Mouse (Mus musculus) neural tube, embryonic 14.5 days (tissue): Measurements from ENCODE around the gene Insig1. TPM values are rescaled to one million over a fixed set of nuclear protein-coding genes. Genes with fewer than 3 reads are reported as not detected.
A peak's percentile ranks its signal among the peaks of the same experiment; 100 is the strongest.

Source experiments
- ATAC-seq: fragments of 200-750 bp; cut with Nextera tagmentation; 2 replicates; pipeline ENCODE4 v1.8.0; 2017; ENCODE audit warnings: low read depth, mild to moderate bottlenecking, moderate TSS enrichment, moderate library complexity
- H3K27ac ChIP-seq: fragments of 300-500 bp; sonication (generic); 2 replicates; pipeline ENCODE4 v1.5.1; 2014; ENCODE audit warnings: low read depth, mild to moderate bottlenecking, control low read depth, low read length, moderate library complexity, mixed read lengths
- H3K27me3 ChIP-seq: fragments of 300-500 bp; sonication (generic); 2 replicates; pipeline ENCODE4 v1.6.1; 2014; ENCODE audit warnings: low read length; ENCODE audit not compliant: control insufficient read depth, insufficient read depth
- H3K36me3 ChIP-seq: fragments of 300-500 bp; sonication (generic); 2 replicates; pipeline ENCODE4 v1.6.1; 2014; ENCODE audit warnings: low read length, mixed read lengths; ENCODE audit not compliant: control insufficient read depth, insufficient read depth
- H3K4me1 ChIP-seq: fragments of 300-500 bp; sonication (generic); 2 replicates; pipeline ENCODE4 v1.6.1; 2014; ENCODE audit warnings: low read length; ENCODE audit not compliant: control insufficient read depth, insufficient read depth
- H3K4me2 ChIP-seq: fragments of 300-500 bp; sonication (generic); 2 replicates; pipeline ENCODE4 v1.6.1; 2014; ENCODE audit warnings: mild to moderate bottlenecking, low read depth, low read length, control low read depth
- H3K4me3 ChIP-seq: fragments of 300-500 bp; sonication (generic); 2 replicates; pipeline ENCODE4 v1.5.1; 2014; ENCODE audit warnings: low read depth, low read length, control low read depth, mixed read lengths
- H3K9ac ChIP-seq: fragments of 300-500 bp; sonication (generic); replicated peaks from 2 replicates; pipeline ENCODE4 v1.6.1; 2014; ENCODE audit warnings: low read depth, mild to moderate bottlenecking, control low read depth, low read length, mixed read lengths
- H3K9me3 ChIP-seq: fragments of 300-500 bp; sonication (generic); 2 replicates; pipeline ENCODE4 v1.6.1; 2016; ENCODE audit warnings: low read length; ENCODE audit not compliant: control insufficient read depth
- WGBS: fragments of 180-500 bp; shearing (Covaris S2); extraction: QIAGEN DNeasy Blood & Tissue Kit; methylation state at CpG from one replicate; pipeline ENCODE4 v1.1.7; 2014; 5-methylcytosine and 5-hydroxymethylcytosine counted together
- polyA plus RNA-seq: library from polyadenylated mRNA; unstranded; fragments of >200 nt; fragmentation: Nextera tagmentation; extraction: Ambion mirVana; gene quantifications from 2 replicates; pipeline ENCODE4 v1.2.1, GENCODE M21; 2014

Insig1 gene
- polyA plus RNA-seq, result 72.7 and 78.9 TPM in 2 replicates

DNA sequence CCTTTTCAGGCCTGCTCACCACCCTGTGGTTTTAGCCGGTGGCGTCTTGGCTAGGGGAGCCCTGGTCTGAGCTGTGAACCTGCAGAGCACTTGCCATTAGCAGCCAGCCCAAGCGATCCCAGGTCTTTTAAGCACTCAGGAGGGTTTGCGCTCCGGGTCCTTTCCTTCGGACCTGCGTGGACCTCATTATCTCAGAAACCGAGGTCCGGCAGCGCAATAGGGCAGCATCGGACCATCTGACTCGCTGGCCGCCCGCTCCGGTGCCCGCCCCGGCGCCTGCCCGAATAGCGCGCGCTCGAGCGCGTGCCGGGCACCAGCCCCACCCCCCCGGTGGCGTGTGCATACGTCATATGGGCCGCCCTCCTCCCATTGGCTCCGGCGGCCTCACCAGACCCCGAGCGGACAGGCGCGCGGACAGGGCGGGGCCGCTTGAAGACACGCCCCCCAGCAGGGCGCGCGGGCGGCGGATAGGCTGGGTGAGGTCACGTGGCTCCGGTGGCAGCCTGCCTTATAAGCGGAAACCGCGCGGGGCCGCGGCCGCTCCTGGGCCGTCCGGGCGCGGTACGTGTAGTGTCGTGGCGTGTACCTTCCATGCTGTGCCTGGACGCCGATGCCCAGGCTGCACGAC lies at the start of gene Insig1:
TSS of gene Insig1 (plus strand) at position 536 of the 628 bp plus-strand sequence.
- peaks cover 23% of the 10 kb centered on the region for H3K4me1 ChIP-seq
- H3K27me3 ChIP-seq, result no peaks in the 10 kb centered on the region
- WGBS, result under 1% methylated on average over 61 of the region's 64 CpGs
- H3K4me2 ChIP-seq, result peak within 1 kb of the TSS; percentile 94
- no peaks in the 10 kb centered on the region for H3K9me3 ChIP-seq
- H3K9ac ChIP-seq, result peak within 1 kb of the TSS; percentile 74
- H3K27ac ChIP-seq, result peak within 1 kb of the TSS; percentile 97
- H3K4me3 ChIP-seq, result peak within 1 kb of the TSS; percentile 78
- H3K36me3 ChIP-seq, result peaks cover 15% of the 10 kb centered on the region; the same call in 1 of the 2 replicates
- ATAC-seq, result peak; percentile 93

DNA sequence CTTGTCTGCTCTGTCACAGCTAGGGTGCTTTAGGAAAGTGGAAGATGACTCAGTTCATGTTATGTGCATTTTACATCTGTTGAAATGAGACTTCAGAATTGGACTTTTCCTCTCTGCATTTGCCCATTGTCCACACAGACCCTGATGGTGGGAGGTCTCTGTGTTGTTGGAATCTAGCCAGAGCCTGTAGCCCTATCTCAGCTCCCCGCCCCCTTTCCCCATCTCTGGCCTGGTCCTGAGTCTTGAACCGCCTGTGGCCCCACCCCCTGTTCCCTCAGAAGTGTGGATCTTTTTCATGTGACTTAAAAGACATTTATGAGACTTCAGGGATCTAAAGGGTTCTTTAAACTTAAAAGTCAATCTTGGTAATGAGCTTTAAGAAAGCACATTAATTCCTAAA lies 47.7 kb upstream of the Insig1 start:
- H3K9me3 ChIP-seq, result no peaks in the 10 kb centered on the region
- 58% methylated on average over 2 of the region's 2 CpGs for WGBS
- H3K4me3 ChIP-seq, result no peak overlapping the region
- no peaks in the 10 kb centered on the region for H3K36me3 ChIP-seq
- ATAC-seq, result no peak
- no peak overlapping the region for H3K27ac ChIP-seq
- no peaks in the 10 kb centered on the region for H3K4me1 ChIP-seq
- H3K9ac ChIP-seq, result no peak overlapping the region
- no peak overlapping the region for H3K4me2 ChIP-seq
- no peaks in the 10 kb centered on the region for H3K27me3 ChIP-seq

DNA sequence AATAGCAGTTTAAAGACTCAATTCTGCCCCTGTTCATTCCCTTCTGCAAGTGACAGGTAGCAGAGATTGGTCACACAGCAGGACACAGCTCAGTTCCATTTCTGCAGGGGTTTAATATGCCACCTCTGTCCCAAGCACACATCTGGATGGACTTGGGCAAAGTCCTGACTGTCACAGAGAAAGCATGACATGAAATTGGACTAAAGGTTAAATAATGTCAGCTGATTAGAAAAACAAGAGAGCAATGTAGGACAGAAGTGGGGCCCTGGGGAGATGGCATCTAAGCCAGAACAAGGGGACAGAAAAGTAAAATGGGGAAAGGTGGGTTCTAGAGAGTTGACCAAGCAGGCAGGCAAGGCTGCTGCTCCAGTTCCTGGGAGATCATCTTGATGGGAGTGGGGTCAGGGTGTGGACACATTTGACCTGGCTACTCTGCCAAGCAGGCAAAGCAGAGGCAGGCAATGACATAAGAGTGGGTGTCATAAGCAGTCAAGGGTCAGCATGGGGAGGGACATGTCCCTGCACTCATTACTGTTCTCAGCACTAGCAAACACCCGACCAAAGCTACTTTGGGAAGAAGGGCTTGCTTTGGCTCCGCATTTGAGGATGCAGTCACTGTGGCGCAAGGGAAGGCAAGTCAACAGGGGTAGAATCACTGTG lies 39.5 kb upstream of the Insig1 start:
- no peak for ATAC-seq

DNA sequence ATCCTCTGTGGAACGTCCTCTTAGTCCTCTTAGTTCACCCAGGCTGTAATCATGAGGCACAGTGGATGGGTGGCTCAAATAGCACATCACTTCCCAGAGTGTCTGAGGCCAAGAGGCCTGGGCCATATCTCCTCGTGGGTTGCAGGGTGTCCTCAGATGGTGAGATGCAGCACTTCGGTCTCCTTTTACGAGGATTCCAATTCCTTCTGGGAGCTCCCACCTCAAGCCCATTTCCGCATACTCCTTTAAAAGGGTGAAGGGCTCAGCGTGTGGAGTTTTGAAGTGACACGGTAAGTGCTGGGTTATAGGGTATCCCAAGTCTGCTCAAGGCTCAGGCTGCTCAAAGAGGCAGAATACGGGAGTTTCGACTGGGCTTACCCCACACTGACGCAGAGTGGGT lies 38.3 kb upstream of the Insig1 start:
- no peaks in the 10 kb centered on the region for H3K27me3 ChIP-seq
- H3K4me1 ChIP-seq, result no peaks in the 10 kb centered on the region
- H3K4me3 ChIP-seq, result no peak overlapping the region
- 88% methylated on average over 10 of the region's 10 CpGs for WGBS
- no peak overlapping the region for H3K4me2 ChIP-seq
- ATAC-seq, result no peak
- H3K9ac ChIP-seq, result no peak overlapping the region
- H3K9me3 ChIP-seq, result no peaks in the 10 kb centered on the region
- H3K27ac ChIP-seq, result no peak overlapping the region
- H3K36me3 ChIP-seq, result no peaks in the 10 kb centered on the region

More for the DNA sequence above, 39.5 kb upstream of the Insig1 start:
- no peak overlapping the region for H3K4me3 ChIP-seq
- H3K36me3 ChIP-seq, result no peaks in the 10 kb centered on the region
- H3K27ac ChIP-seq, result no peak overlapping the region
- H3K9ac ChIP-seq, result no peak overlapping the region
- 87% methylated on average over 3 of the region's 3 CpGs for WGBS
- no peaks in the 10 kb centered on the region for H3K9me3 ChIP-seq
- no peak overlapping the region for H3K4me2 ChIP-seq
- no peaks in the 10 kb centered on the region for H3K27me3 ChIP-seq
- no peaks in the 10 kb centered on the region for H3K4me1 ChIP-seq

DNA sequence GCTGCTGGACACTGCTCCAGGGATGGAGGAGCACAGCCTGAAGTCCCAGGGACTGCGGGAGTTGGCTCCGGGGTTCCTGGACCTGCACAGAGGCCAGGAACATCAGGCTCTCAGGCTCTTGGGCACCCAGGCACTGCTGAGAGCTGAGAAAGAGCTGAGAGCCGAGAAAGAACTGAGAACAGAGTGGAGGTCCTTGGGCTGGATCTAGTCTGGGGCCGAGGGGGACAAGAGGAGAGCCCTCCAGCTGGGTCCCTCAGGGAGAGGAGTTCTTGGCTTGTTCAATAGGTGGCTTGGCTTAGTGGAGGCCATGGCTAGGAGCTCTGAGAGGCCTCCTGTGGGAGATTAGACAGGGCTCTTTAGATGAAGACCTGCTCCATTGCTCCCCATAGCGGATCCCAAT lies 37.9 kb upstream of the Insig1 start:
- no peak overlapping the region for H3K4me3 ChIP-seq
- H3K9me3 ChIP-seq, result no peaks in the 10 kb centered on the region
- H3K4me2 ChIP-seq, result no peak overlapping the region
- H3K27ac ChIP-seq, result no peak overlapping the region
- H3K4me1 ChIP-seq, result no peaks in the 10 kb centered on the region
- ATAC-seq, result no peak
- H3K9ac ChIP-seq, result no peak overlapping the region
- no peaks in the 10 kb centered on the region for H3K27me3 ChIP-seq
- no peaks in the 10 kb centered on the region for H3K36me3 ChIP-seq
- 87% methylated on average over 5 of the region's 5 CpGs for WGBS

DNA sequence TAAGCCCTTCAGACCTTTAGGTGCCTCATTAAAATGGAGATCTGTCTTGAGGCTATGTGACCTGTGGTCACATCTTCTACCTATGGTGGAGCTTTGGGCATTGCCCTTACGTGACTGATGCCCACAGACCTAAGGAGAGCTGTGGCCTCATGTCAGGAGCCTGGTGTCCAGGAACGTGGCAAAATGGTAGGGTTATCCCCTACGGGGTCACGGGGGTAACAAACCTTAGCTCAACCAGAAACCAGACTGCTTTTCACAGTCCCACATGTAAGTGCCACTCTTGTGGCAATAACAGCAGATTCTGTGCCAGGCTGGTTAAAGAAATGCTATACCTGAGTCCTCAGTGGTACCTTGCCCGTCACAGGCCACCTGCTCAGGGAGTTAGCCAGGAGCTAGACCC lies 37.3 kb upstream of the Insig1 start:
- H3K27me3 ChIP-seq, result no peaks in the 10 kb centered on the region
- no peak overlapping the region for H3K9ac ChIP-seq
- WGBS, result 85% methylated on average over 5 of the region's 5 CpGs
- H3K4me1 ChIP-seq, result no peaks in the 10 kb centered on the region
- no peak overlapping the region for H3K4me2 ChIP-seq
- H3K36me3 ChIP-seq, result no peaks in the 10 kb centered on the region
- no peaks in the 10 kb centered on the region for H3K9me3 ChIP-seq
- no peak overlapping the region for H3K27ac ChIP-seq
- no peak overlapping the region for H3K4me3 ChIP-seq
- no peak for ATAC-seq

DNA sequence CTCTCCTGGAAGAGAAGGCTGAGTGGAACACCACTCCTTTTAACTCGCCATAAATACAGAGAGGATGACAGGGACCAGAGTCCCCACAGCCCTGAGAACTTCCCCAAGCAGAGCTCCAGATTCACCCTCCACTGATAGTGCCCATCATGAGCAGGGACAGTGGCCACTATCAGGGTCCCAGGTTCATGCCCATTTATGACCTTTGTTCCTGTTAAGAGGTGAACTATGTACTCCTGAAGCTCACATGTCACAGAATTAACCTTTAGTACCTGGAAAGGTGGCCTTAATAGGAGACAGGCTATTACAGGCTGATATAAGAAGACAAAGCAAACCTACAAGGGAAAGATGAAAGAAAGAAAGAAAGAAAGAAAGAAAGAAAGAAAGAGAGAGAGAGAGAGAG lies 35.2 kb upstream of the Insig1 start:
- 86% methylated on average over 1 of the region's 1 CpGs for WGBS
- Histone ChIP-seq H3K27me3 (no peaks in the 10 kb centered on the region), H3K4me3 (no peak overlapping the region), H3K27ac (no peak overlapping the region), H3K4me1 (no peaks in the 10 kb centered on the region), H3K9me3 (no peaks in the 10 kb centered on the region), H3K4me2 (no peak overlapping the region), H3K36me3 (no peaks in the 10 kb centered on the region), H3K9ac (no peak overlapping the region)
- ATAC-seq, result no peak

DNA sequence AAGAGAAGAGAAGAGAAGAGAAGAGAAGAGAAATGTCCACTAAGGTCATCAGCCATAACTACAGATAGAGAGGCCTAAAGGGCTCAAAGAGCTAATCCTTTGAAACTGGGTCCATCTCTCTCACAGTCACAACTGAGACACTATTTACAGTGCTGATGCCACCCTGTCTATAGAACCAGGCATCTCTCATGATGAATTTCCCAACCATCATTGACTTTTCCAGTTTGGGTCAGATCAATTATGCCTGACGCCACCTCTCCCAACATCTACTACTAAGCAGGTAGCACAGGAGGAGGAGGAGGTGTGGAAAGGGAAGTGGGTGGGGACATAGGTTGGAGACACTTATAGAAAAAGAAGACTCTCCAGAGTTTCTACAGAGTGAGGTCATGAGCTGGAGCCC lies 34.6 kb upstream of the Insig1 start:
- Histone ChIP-seq H3K27ac (no peak overlapping the region), H3K4me1 (no peaks in the 10 kb centered on the region), H3K27me3 (no peaks in the 10 kb centered on the region), H3K36me3 (no peaks in the 10 kb centered on the region), H3K4me2 (no peak overlapping the region), H3K9me3 (no peaks in the 10 kb centered on the region), H3K9ac (no peak overlapping the region), H3K4me3 (no peak overlapping the region)
- ATAC-seq, result no peak
- WGBS, result 100% methylated on average over 1 of the region's 1 CpGs

DNA sequence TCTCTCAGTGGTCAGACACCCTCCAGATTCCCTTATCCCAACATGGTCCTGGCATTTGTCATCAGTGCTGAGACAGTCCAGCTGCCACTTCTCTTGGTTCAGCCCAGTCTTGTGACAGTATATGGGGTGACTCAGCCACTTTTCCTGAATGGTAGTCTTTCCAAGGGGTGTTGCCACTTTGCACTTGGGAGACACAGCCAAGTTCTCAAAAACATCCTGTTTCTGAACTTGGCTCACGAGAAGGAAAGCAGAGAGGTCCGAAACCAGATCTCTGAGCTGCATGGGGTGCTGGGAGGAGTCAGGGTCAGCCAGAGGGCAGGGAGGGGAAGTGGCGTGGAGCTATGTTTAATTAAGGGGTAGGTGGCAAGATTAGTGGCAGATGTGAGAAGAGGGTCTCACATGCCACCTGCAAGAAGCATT lies 34.0 kb upstream of the Insig1 start:
- Histone ChIP-seq H3K9me3 (no peaks in the 10 kb centered on the region), H3K9ac (no peak overlapping the region), H3K27ac (no peak overlapping the region), H3K4me1 (no peaks in the 10 kb centered on the region), H3K36me3 (no peaks in the 10 kb centered on the region), H3K4me2 (no peak overlapping the region), H3K27me3 (no peaks in the 10 kb centered on the region), H3K4me3 (no peak overlapping the region)
- 34% methylated on average over 3 of the region's 3 CpGs for WGBS
- ATAC-seq, result no peak
